Mouse (Mus musculus) T-cell, adult 2 months (primary cell): ENCODE data around the gene Ap1s1.

Experiments used
- DNase-seq: peaks from one replicate; pipeline ENCODE4 v3.0.0; 2022; ENCODE audit warnings: low spot score

Ap1s1 gene

GRCm38 (mm10) chr5:137045402-137046323, at the start of gene Ap1s1:
Ap1s1 (minus strand) TSS chr5:137046135.
- DNase-seq: peak; percentile 96

GRCm38 (mm10) chr5:137095135-137095534, 49.2 kb upstream of the Ap1s1 start:
- DNase-seq: no peak

GRCm38 (mm10) chr5:137093720-137094119, 47.8 kb upstream of the Ap1s1 start:
- no peak for DNase-seq

GRCm38 (mm10) chr5:137091560-137091959, 45.6 kb upstream of the Ap1s1 start:
- no peak for DNase-seq

- DNase-seq: no peak
Observed at GRCm38 (mm10) chr5:137090870-137091269, 44.9 kb upstream of the Ap1s1 start.

GRCm38 (mm10) chr5:137087410-137087809, 41.5 kb upstream of the Ap1s1 start:
- no peak for DNase-seq

- DNase-seq: no peak
Observed at GRCm38 (mm10) chr5:137085731-137086130, 39.8 kb upstream of the Ap1s1 start.

- no peak for DNase-seq
Observed at GRCm38 (mm10) chr5:137085021-137085420, 39.1 kb upstream of the Ap1s1 start.

- no peak for DNase-seq
Observed at GRCm38 (mm10) chr5:137083051-137083450, 37.1 kb upstream of the Ap1s1 start.

GRCm38 (mm10) chr5:137079849-137080248, 33.9 kb upstream of the Ap1s1 start:
- no peak for DNase-seq

GRCm38 (mm10) chr5:137078616-137079015, 32.7 kb upstream of the Ap1s1 start:
- no peak for DNase-seq

- no peak for DNase-seq
Observed at GRCm38 (mm10) chr5:137078041-137078440, 32.1 kb upstream of the Ap1s1 start.

GRCm38 (mm10) chr5:137077187-137077586, 31.3 kb upstream of the Ap1s1 start:
- DNase-seq: no peak

GRCm38 (mm10) chr5:137076191-137076930, 30.4 kb upstream of the Ap1s1 start:
- no peak for DNase-seq

- no peak for DNase-seq
Observed at GRCm38 (mm10) chr5:137075726-137076125, 29.8 kb upstream of the Ap1s1 start.

GRCm38 (mm10) chr5:137074191-137074651, 28.3 kb upstream of the Ap1s1 start:
- no peak for DNase-seq

- DNase-seq: no peak
Observed at GRCm38 (mm10) chr5:137073141-137073540, 27.2 kb upstream of the Ap1s1 start.

GRCm38 (mm10) chr5:137072079-137072960, 26.4 kb upstream of the Ap1s1 start, which contains the start of gene Serpine1:
Serpine1 (minus strand) TSS chr5:137072268.
- peak; percentile 27 for DNase-seq

- no peak for DNase-seq
Observed at GRCm38 (mm10) chr5:137070881-137071605, 25.1 kb upstream of the Ap1s1 start.

GRCm38 (mm10) chr5:137068711-137069110, 22.8 kb upstream of the Ap1s1 start:
- no peak for DNase-seq

- no peak for DNase-seq
Observed at GRCm38 (mm10) chr5:137065923-137066322, 20.0 kb upstream of the Ap1s1 start.
